Mouse (Mus musculus) megakaryocyte, embryonic 14.5 days (primary cell): ENCODE data around the gene Mrpl12.

Experiments used
- FLI1 ChIP-seq: IDR thresholded peaks from 2 replicates; pipeline ENCODE4 v1.6.1; 2012; ENCODE audit warnings: low read length, inconsistent platforms, mixed read lengths
- GATA1 ChIP-seq: IDR thresholded peaks from 3 replicates; pipeline ENCODE4 v1.6.1; 2012; ENCODE audit warnings: mixed read lengths, low read length, inconsistent platforms, borderline replicate concordance

DNA sequence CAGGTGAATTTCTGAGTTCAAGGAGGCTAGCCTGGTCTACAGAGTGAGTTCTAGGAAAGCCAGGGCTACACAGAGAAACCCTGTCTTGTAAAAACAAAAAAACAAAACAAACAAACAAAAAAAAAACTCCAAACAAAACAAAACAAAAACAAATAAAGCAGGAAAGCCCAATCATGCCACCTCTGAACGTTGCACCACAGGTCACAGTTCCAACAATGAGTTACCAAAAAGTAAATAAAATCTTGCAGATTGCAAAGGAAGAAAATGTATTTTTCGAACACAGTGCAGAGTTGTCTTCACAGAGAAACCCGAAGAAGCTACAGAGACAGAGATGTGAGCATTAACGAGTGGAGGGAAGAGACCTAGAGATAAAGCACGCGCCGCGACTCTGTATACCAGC is 38.2 kb downstream of the Mrpl12 start:
- TF ChIP-seq FLI1 (no peak), GATA1 (no peak)
